Mouse (Mus musculus) forebrain, embryonic 12.5 days (tissue): Measurements from ENCODE around the gene Arhgef25. TPM values are rescaled to one million over a fixed set of nuclear protein-coding genes. Genes with fewer than 3 reads are reported as not detected.

Experiments used
- ATAC-seq: fragments of 200-750 bp; cut with Nextera tagmentation; 2 replicates; pipeline ENCODE4 v1.8.0; 2017; ENCODE audit warnings: moderate TSS enrichment; ENCODE audit not compliant: low FRiP score
- H3K27ac ChIP-seq: fragments of 300-500 bp; sonication (generic); 2 replicates; pipeline ENCODE4 v1.5.1; 2016; ENCODE audit warnings: mild to moderate bottlenecking
- H3K27me3 ChIP-seq: fragments of 300-500 bp; sonication (generic); 2 replicates; pipeline ENCODE4 v1.6.1; 2016; ENCODE audit warnings: mild to moderate bottlenecking
- H3K36me3 ChIP-seq: fragments of 300-500 bp; sonication (generic); replicated peaks from 2 replicates; pipeline ENCODE4 v1.6.1; 2016; ENCODE audit warnings: mild to moderate bottlenecking
- H3K4me1 ChIP-seq: fragments of 300-500 bp; sonication (generic); 2 replicates; pipeline ENCODE4 v1.6.1; 2016
- H3K4me2 ChIP-seq: fragments of 300-500 bp; sonication (generic); 2 replicates; pipeline ENCODE4 v1.6.1; 2016; ENCODE audit warnings: mild to moderate bottlenecking, moderate library complexity
- H3K4me3 ChIP-seq: fragments of 300-500 bp; sonication (generic); replicated peaks from 2 replicates; pipeline ENCODE4 v1.5.1; 2016; ENCODE audit warnings: mild to moderate bottlenecking
- H3K9ac ChIP-seq: fragments of 300-500 bp; sonication (generic); 2 replicates; pipeline ENCODE4 v1.6.1; 2016; ENCODE audit warnings: mild to moderate bottlenecking
- H3K9me3 ChIP-seq: fragments of 300-500 bp; sonication (generic); 2 replicates; pipeline ENCODE4 v1.6.1; 2016
- WGBS: fragments of 180-500 bp; shearing (Covaris S2); methylation state at CpG from one replicate; pipeline ENCODE4 v1.1.7; 2016; 5-methylcytosine and 5-hydroxymethylcytosine counted together
- polyA plus RNA-seq: library from polyadenylated mRNA; unstranded; fragments of >200 nt; fragmentation: Nextera tagmentation; extraction: Ambion mirVana; gene quantifications from 2 replicates; pipeline ENCODE4 v1.2.1, GENCODE M21; 2016

The Arhgef25 gene
- polyA plus RNA-seq, 1 experiment from 2014 or later = 36.4 TPM

- Histone ChIP-seq H3K27ac (0 out of 2 replicates have a peak overlapping the region, but pooled peaks have one; percentile 88), H3K36me3 (peaks cover 26% of the 10 kb centered on the region), H3K27me3 (no peaks in the 10 kb centered on the region), H3K4me1 (peaks cover 59% of the 10 kb centered on the region), H3K4me3 (no peak overlapping the region), H3K9ac (no peak overlapping the region), H3K9me3 (0 out of 2 replicates have a peak, but pooled peaks cover 3% of the 10 kb centered on the region), H3K4me2 (no peak overlapping the region)
- WGBS = 81% methylated on average over 19 of the region's 19 CpGs
- ATAC-seq = no peak
These were observed 1.5 kb upstream of the Arhgef25 start for GRCm38 (mm10) chr10:127191191-127192056.

- 33% methylated on average over 14 of the region's 14 CpGs for WGBS
- no peak for ATAC-seq
- Histone ChIP-seq H3K27me3 (no peaks in the 10 kb centered on the region), H3K4me2 (peak overlapping the region; percentile 99), H3K4me3 (peak overlapping the region; percentile 72), H3K9ac (peak overlapping the region; percentile 94; the same call in 1 of the 2 replicates), H3K9me3 (0 out of 2 replicates have a peak, but pooled peaks cover 3% of the 10 kb centered on the region), H3K36me3 (peaks cover 27% of the 10 kb centered on the region), H3K27ac (peak overlapping the region; percentile 88), H3K4me1 (peaks cover 55% of the 10 kb centered on the region)
These were observed 711 bp upstream of the Arhgef25 start for GRCm38 (mm10) chr10:127190398-127191190.

- WGBS = under 1% methylated on average over 26 of the region's 26 CpGs
- H3K4me1 ChIP-seq = peaks cover 55% of the 10 kb centered on the region
- ATAC-seq = peak; percentile 40
These were observed 700 bp downstream of the Arhgef25 start for GRCm38 (mm10) chr10:127189116-127189650.

GRCm38 (mm10) chr10:127188465-127189115 lies 1.3 kb downstream of the Arhgef25 start:
- H3K27ac ChIP-seq = peak overlapping the region; percentile 88
- peak; percentile 86 for ATAC-seq
- peak overlapping the region; percentile 99 for H3K4me2 ChIP-seq
- 0% methylated on average over 26 of the region's 46 CpGs for WGBS
- 0 out of 2 replicates have a peak, but pooled peaks cover 3% of the 10 kb centered on the region for H3K9me3 ChIP-seq
- peak overlapping the region; percentile 94 for H3K9ac ChIP-seq
- peaks cover 4% of the 10 kb centered on the region; the same call in 1 of the 2 replicates for H3K27me3 ChIP-seq
- peaks cover 60% of the 10 kb centered on the region for H3K4me1 ChIP-seq
- peak overlapping the region; percentile 72 for H3K4me3 ChIP-seq
- peaks cover 27% of the 10 kb centered on the region for H3K36me3 ChIP-seq

More at GRCm38 (mm10) chr10:127189116-127189650, 700 bp downstream of the Arhgef25 start:
- peak overlapping the region; percentile 99 for H3K4me2 ChIP-seq
- peaks cover 27% of the 10 kb centered on the region for H3K36me3 ChIP-seq
- 0 out of 2 replicates have a peak, but pooled peaks cover 3% of the 10 kb centered on the region for H3K9me3 ChIP-seq
- H3K27me3 ChIP-seq = no peaks in the 10 kb centered on the region
- peak overlapping the region; percentile 88 for H3K27ac ChIP-seq
- peak overlapping the region; percentile 72 for H3K4me3 ChIP-seq
- H3K9ac ChIP-seq = peak overlapping the region; percentile 94

- Histone ChIP-seq H3K9ac (peak overlapping the region; percentile 94), H3K27me3 (peaks cover 9% of the 10 kb centered on the region; the same call in 1 of the 2 replicates), H3K27ac (peak overlapping the region; percentile 88), H3K9me3 (0 out of 2 replicates have a peak, but pooled peaks cover 3% of the 10 kb centered on the region), H3K4me3 (peak overlapping the region; percentile 72), H3K36me3 (peaks cover 26% of the 10 kb centered on the region), H3K4me1 (peaks cover 59% of the 10 kb centered on the region), H3K4me2 (peak overlapping the region; percentile 99)
- 1% methylated on average over 18 of the region's 21 CpGs for WGBS
- ATAC-seq = peak; percentile 15; the same call in 1 of the 2 replicates
These were observed 1.8 kb downstream of the Arhgef25 start for GRCm38 (mm10) chr10:127188079-127188453.

GRCm38 (mm10) chr10:127187371-127188078 lies 2.4 kb downstream of the Arhgef25 start:
- peak; percentile 10; the same call in 1 of the 2 replicates for ATAC-seq
- WGBS = 35% methylated on average over 10 of the region's 10 CpGs
- H3K4me1 ChIP-seq = peaks cover 54% of the 10 kb centered on the region

GRCm38 (mm10) chr10:127186451-127186850 lies 3.4 kb downstream of the Arhgef25 start:
- Histone ChIP-seq H3K27me3 (peaks cover 21% of the 10 kb centered on the region), H3K4me2 (no peak overlapping the region), H3K4me3 (no peak overlapping the region), H3K27ac (no peak overlapping the region), H3K9ac (no peak overlapping the region), H3K9me3 (0 out of 2 replicates have a peak, but pooled peaks cover 3% of the 10 kb centered on the region), H3K4me1 (peaks cover 53% of the 10 kb centered on the region), H3K36me3 (peaks cover 19% of the 10 kb centered on the region)
- 73% methylated on average over 1 of the region's 1 CpGs for WGBS
- no peak for ATAC-seq

More at GRCm38 (mm10) chr10:127187371-127188078, 2.4 kb downstream of the Arhgef25 start:
- peaks cover 25% of the 10 kb centered on the region for H3K36me3 ChIP-seq
- H3K27me3 ChIP-seq = peaks cover 13% of the 10 kb centered on the region; the same call in 1 of the 2 replicates
- H3K9me3 ChIP-seq = 0 out of 2 replicates have a peak, but pooled peaks cover 3% of the 10 kb centered on the region
- H3K4me2 ChIP-seq = peak overlapping the region; percentile 99
- peak overlapping the region; percentile 94; the same call in 1 of the 2 replicates for H3K9ac ChIP-seq
- peak overlapping the region; percentile 72 for H3K4me3 ChIP-seq
- H3K27ac ChIP-seq = peak overlapping the region; percentile 88

GRCm38 (mm10) chr10:127185506-127185905 lies 4.4 kb downstream of the Arhgef25 start:
- no peak overlapping the region for H3K4me3 ChIP-seq
- H3K9ac ChIP-seq = no peak overlapping the region
- no peak for ATAC-seq
- no peak overlapping the region for H3K27ac ChIP-seq
- peaks cover 30% of the 10 kb centered on the region for H3K27me3 ChIP-seq
- 88% methylated on average over 15 of the region's 15 CpGs for WGBS
- H3K4me1 ChIP-seq = peaks cover 50% of the 10 kb centered on the region
- peaks cover 12% of the 10 kb centered on the region for H3K36me3 ChIP-seq
- H3K4me2 ChIP-seq = no peak overlapping the region
- H3K9me3 ChIP-seq = 0 out of 2 replicates have a peak, but pooled peaks cover 3% of the 10 kb centered on the region

GRCm38 (mm10) chr10:127185101-127185500 lies 4.8 kb downstream of the Arhgef25 start:
- 0 out of 2 replicates have a peak, but pooled peaks cover 3% of the 10 kb centered on the region for H3K9me3 ChIP-seq
- 77% methylated on average over 9 of the region's 9 CpGs for WGBS
- H3K4me1 ChIP-seq = peaks cover 50% of the 10 kb centered on the region
- H3K9ac ChIP-seq = no peak overlapping the region
- no peak overlapping the region for H3K4me2 ChIP-seq
- H3K36me3 ChIP-seq = peaks cover 12% of the 10 kb centered on the region
- H3K27ac ChIP-seq = no peak overlapping the region
- peaks cover 34% of the 10 kb centered on the region for H3K27me3 ChIP-seq
- no peak overlapping the region for H3K4me3 ChIP-seq
- no peak for ATAC-seq

GRCm38 (mm10) chr10:127183759-127184158 lies 6.1 kb downstream of the Arhgef25 start:
- peak overlapping the region; percentile 33; the same call in 1 of the 2 replicates for H3K9ac ChIP-seq
- H3K9me3 ChIP-seq = 0 out of 2 replicates have a peak, but pooled peaks cover 3% of the 10 kb centered on the region
- peak overlapping the region; percentile 10; the same call in 1 of the 2 replicates for H3K4me3 ChIP-seq
- H3K4me1 ChIP-seq = peaks cover 43% of the 10 kb centered on the region
- H3K36me3 ChIP-seq = peaks cover 12% of the 10 kb centered on the region
- 7% methylated on average over 20 of the region's 20 CpGs for WGBS
- ATAC-seq = no peak
- H3K27me3 ChIP-seq = peaks cover 48% of the 10 kb centered on the region
- peak overlapping the region; percentile 39 for H3K4me2 ChIP-seq
- no peak overlapping the region for H3K27ac ChIP-seq
